Mouse (Mus musculus) adrenal gland, adult 2 months (tissue): ENCODE data around the gene Sntg2. TPM values are rescaled to one million over a fixed set of nuclear protein-coding genes. Genes with fewer than 3 reads are reported as not detected.

Experiments used
- DNase-seq: peaks from one replicate; pipeline ENCODE4 v3.0.0; 2021
- polyA plus RNA-seq: library from polyadenylated mRNA; depleted of rRNA; stranded (reverse); fragments of >200 nt; gene quantifications from 2 replicates; pipeline ENCODE4 v1.2.3, GENCODE M21; 2012
- total RNA-seq, 2 experiments: library from RNA; stranded (reverse); gene quantifications; 2 replicates each; pipeline ENCODE4 v1.2.3; 2021

The Sntg2 gene
- total and polyA plus RNA-seq, 3 experiments = 0.54 to 1.1 (median 0.76) TPM

DNA sequence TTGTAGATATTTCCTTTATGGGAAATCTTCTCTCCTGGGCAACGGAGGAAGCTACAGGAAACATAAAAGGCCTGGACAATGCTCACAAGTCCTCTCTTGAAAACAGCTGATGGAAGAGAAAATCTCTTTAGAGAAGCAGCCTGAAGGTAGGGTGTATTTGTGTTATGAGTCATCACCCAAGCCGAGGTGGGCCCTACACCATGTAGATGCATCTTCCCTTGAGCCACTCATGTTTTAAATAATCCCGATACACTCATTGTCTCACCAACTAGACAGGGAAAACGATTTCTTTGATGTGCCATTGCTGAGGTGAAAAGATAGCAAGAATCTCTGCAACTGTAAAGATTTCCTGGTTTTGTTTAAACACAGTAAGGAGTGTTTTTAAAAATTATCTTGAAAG is 89.4 kb downstream of the Sntg2 start:
- DNase-seq = no peak

DNA sequence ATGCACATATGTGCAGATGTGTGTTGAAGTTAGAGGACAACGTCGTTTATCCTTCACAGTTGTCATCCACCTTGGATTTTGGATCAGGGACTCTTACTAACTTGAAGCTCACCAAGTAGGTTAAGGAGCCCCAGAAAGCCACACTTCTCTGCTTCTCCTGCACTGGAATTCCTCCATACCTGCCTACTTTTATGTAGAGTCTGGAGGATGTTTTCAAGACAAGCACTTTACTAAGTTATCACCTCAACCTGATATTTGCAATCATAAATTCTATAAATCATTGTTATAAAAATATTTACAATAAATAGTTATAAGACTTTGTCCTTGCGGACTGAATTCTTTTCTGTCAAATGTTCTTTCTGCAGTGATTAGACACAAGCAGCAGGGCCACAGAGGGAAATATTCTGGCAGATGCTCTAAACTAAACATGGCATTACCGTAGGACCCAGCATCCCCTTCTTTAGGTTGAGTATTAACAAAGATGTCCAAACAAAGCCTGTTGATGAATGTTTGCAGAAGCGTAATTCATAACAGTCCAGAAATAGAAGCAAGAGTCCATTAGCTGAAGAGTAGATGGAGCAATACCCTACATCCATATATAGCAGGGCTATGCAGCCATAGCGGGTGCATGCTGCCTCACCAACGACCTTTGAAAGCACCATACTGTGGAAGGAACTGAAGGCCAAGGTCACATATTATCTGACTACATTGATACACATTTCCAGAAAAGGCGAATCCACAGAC is 100.8 kb downstream of the Sntg2 start:
- DNase-seq = no peak

DNA sequence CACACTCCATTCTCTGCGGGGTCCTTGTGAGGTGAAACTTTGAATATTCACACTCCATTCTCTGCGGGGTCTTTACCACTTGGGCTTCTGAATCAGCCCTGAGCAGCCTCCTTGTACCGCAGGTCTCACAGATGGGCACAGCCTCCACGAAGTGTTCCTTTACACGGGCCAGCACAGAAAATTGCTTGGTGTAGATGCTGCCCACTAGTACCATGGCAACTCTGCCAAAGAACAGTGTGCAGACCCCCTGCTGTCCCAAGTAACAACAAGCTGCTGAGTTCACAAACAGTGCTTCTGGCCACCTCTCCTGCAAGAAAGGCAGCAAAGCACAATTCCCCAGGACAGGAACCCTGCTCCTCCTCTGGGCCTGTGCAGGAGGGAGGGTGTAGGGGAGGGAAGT is 109.0 kb downstream of the Sntg2 start:
- no peak for DNase-seq

DNA sequence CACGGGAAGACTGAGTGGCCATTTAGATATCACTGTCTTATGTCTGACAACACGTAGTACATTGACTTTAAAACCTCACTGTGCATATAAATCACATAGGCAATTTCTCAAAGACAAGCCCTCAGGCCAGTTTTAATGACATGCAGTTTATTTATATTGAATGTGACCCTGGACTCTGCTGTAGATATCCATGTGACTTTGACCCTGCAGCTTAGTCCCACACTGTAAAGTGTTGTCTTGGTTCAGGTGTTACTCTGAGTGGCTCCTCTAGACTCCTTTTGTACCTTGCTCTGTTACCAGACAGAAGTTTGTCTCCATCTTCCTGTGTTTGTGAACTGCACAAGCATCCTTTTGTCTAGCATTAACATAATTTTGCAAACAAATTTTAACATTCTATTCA is 112.0 kb downstream of the Sntg2 start:
- DNase-seq = no peak

DNA sequence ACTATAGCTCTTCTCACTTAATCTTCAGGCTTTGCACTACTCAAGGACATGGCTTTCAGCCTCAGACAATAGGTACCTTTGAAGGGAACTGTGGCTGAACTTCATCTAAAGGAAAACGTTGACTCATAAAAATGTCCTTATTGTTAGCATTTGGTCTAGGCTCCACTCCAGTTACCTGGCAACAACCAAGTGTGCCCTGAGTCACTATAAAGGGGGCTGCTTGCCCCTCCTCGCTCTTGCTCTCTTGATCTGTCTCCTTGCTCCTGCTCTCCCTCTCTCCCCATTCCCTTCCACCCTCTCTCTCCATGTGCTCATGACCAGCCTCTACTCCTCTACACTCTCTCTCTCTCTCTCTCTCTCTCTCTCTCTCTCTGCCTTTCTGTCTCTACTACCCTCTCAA is 114.5 kb downstream of the Sntg2 start:
- no peak for DNase-seq

DNA sequence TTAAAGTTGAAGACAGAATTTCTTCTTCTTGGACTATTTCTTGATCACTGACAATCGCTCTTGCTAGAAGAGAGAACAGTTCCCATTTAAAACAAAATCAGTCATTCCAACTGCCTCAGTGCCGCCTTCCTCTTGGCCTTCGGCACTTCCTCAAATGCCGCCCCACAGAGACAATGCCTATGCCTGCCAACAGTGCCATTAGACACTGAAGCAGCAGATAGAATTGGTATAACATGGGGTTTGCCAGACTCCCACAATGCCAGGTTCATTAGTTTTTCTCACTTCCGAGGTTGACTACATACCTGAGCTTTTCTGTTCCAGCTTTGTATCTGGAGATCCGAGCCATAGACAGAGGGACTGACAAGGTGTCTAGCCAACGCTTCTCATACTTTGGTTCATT is 115.5 kb downstream of the Sntg2 start:
- DNase-seq = no peak

DNA sequence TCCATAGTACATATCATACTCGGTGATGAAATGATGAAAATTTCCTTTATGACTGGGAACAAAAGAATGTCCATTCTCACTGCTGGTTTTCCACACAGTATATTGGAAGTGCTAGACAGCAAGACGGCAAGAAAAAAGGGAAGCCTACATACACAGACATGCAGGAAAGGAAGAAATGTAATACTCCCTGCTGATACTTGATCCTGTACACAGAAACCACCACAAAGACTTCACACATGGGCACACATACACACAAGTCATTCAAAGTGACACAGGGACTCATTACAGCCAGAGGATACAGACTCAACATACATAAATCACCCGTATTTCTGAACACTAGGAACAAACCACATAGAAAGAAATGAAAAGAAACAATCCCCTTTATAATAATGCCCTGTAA is 117.0 kb downstream of the Sntg2 start:
- DNase-seq = no peak

DNA sequence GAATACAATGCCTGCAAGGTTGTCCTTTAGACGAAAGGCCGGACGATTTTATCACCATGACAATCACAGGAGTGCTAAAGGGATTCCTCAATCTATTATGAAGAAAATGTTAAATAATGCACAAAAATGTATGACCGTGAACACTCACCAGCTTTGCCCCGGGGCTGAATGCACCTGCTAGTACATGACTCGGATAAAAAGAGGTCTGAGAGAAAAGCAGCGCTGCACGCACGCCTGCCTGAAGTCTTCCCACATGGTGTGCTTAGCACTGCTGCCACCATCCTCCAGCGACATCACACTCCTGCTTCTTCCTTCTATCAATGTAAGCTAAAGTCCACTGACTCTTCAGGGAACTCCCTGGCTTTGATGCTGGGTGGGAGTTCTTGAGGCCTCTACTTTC is 118.6 kb downstream of the Sntg2 start:
- DNase-seq = no peak

DNA sequence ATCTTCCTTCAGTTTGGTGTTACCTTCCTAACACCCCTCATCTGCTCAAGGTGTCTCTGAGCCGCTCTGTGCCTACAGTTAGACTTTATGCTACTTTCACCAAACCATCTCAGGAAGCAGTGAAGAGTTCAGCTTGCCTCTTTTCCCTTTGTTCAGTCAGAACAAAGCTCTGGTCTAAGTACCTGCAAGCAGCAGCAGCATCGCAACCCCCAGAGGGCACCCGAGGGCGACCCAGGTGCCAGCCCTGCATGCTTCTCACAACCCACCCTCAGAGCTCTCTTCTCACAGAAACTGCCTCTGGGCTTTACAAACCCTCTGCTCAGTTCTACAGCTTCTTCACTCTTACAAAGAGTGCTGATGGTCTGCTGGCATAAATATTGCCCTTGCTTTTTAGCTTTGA is 120.8 kb downstream of the Sntg2 start:
- no peak for DNase-seq

DNA sequence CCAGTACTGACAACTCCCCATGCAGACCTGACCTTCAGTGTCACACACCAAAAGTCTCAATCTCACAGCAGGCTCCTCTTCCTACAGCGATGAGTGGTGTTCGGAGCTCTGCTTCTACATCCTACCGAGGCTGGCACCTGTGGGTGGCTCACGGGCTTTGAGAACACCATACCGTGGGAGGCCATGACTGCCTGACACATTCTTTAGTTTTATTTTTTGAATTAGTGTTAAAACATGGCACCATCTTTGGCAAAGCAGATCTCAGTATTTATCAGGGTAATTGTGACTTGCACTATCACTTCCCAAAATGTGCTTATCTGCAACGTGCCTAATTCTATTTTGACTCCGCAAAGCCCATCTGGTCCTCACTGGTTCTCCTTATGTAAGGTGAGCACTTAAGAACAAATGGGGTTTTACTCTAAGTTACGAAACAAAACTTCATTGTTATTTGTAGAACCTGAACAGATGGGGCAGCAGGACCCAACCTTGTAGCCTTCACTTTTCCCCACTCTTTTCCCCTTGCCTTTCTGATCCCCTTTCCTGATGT is 121.8 kb downstream of the Sntg2 start:
- DNase-seq = no peak

DNA sequence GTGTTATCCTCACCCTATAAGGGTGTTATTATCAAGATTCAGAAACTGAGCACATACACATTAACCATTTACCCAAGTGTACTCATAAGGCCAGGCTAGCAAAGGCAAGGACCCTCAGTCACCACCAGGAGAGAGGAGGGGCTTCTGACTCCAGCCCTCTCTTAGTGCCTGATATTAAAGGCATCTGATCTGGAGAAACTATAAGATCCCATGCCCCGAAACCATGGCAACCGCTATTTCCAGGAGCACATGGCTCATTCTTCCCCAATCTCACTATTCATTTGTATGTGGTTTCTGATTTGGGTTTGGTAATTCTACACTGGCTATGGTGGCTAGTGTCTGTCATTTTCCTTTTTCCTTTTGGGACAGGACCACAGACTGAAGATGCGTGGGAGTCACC is 124.1 kb downstream of the Sntg2 start:
- DNase-seq = no peak

DNA sequence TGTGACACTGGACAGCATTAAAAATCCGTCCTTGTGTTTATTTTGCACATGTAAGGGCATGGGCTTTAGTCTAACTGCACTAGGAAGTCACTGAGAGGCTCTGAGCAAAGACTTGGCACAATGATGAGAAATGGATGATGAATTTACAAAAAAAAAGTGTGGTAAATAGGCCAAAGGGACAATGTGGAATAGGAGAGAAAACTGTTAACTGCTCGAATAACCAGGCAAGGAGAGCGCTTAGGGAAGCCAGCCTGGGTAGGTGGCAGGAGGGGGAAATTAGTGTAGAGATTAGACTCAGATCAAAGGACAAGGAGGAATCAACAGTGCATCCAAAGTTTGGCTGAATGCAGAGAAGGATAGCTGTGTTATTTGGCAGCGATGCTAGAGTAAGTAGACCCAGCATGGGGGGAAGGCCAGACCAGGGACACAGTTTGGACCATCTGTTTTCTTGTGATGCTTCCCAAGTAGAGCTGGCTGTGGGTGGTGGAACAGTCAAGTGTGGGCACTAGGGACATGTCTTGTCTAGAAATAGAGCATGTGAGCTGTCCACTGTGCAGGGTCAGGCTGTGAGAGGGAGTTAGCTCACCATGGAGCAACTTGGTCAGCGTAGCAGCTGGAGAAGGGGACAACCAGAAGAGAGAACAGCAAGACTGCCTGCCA is 126.8 kb downstream of the Sntg2 start:
- DNase-seq = no peak

DNA sequence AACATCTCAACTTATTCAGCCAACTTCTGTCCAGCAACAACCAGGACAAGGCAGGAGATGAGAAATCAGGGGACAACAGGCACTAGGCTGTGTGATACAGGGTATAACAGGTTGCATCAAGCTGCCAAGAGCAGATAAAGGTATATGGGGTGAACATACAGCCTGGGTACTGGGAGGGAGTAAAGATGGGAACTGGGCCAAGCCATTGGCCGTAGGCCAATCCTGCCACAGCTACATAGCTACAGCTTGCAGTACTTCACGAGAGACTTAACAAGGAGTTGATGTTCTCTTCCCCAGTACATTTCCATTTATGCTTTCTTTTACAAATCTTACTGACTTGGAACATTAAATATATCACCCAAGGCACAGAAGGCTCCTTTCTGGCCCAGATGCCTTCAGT is 129.0 kb downstream of the Sntg2 start:
- peak; percentile 27 for DNase-seq

DNA sequence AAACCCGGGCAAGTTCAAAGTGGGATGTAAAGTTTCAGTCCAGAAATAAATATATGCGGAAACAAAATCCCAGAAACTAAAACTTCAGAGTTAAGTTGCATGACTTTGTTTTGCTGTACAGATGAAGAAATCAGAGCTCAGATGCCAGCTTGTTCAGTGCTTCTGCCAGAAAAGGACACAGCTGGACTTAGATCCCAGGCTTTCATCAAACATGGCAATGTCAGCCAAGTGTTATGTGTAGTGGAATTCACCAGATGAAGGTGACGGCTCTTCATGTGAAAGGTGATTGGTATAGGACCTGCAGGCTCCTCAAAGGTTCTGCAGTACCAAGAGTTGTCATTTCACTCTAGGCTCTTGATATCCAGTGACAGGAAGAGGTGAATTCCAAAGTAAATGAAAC is 132.3 kb downstream of the Sntg2 start:
- DNase-seq = peak; percentile 3

DNA sequence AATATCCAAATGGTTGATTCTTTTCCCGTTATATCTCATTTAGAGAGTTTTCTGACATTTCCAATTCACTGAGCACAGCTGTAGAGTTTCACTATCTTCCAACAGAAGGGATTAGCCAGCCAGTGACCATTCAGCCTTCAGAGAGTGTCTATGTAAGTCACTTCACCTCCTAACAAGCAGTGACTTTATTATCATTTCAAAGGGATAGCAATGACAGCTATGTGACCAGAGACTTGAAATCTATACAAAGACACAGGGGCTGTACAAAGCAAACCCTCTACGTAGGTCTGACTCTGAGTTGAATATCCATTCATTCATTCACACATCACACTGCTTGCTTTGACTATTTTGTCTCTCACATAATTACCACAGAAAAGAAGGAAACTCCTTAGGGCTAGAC is 138.2 kb downstream of the Sntg2 start:
- no peak for DNase-seq

DNA sequence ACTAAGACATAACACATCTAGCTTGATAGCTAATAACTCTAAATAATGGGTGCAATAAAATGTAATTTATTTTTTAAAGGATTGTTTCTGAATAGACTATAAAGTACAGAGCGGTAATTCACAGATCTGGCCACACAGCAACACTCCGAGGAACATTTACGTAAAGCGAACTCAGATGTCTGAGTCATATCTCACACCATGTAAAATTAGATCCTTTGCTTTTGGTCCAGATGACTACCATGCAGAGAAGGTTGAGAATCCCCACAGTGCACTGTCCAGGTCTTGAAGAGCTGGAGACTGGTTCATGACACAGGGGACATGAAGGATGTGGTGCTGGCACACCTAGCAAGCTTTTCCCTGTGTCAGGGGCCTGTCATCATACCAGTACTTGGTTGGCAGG is 145.2 kb downstream of the Sntg2 start:
- DNase-seq = no peak

DNA sequence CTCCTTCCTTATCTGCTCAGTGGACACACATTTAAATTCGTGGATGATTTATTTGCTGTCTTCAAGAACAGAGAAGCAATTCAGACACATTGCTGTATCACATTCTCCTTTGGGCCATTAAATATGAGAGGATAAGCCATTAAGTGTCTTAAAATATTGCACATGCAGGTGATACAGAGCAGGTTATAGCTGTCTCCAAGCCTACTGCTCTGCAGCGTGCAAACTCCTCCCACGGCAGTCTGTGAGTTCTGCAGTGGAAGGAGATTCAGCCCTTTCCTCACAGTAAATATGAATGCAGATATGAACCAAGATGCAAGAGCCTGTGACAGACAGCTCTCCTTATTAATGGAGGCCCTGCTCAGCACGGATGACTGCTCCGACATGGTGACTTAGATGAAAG is 146.9 kb downstream of the Sntg2 start:
- DNase-seq = no peak

DNA sequence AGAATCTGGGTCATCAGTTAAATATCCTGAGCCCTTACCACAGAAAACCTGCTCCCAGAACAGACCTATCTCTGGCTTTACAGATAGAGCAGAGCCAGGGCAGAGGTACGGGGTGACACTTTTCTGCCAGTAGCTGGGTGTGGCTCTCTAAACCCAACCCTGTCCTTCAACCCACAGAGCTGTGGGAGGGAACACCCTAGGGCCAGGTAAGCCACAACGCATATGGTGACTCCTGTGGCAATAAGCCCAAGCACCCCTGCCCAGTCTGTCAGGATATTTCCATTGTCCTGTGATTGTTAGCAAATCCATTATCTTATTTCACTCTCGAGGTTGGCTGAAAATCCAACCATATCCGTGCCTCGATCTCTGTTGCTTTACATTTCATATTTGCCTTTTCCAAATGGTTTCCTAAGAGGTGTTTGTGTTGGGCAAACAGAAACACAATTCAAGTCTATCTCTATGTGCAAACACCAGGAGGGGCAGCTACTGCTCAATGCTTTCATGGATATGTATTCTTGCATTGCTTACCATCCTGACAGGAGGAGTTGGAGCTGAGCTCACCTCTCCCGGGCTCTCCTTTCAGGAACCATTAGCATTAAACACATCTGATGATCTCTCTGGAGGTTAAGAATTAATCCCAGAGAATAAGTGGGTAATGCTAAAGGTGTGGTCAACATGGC is 156.3 kb downstream of the Sntg2 start:
- DNase-seq = no peak

DNA sequence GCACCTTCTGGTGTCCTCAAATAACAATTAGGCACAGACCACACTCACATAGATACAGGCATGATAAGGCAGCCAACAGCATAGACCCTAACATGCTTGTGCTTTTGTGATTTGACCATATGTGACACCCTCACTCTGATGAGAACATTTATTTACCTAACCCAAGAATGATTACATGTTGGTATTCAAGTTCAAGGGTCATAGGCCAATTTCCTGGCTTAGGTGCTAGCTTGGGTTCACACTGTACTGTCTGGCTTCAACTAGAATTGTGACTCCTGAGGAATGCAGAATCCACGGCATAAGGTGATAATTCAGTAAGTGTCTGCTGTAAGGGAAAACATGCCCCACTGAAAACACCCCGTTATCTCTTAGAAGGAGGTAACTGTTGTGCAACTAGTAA is 158.4 kb downstream of the Sntg2 start:
- no peak for DNase-seq

DNA sequence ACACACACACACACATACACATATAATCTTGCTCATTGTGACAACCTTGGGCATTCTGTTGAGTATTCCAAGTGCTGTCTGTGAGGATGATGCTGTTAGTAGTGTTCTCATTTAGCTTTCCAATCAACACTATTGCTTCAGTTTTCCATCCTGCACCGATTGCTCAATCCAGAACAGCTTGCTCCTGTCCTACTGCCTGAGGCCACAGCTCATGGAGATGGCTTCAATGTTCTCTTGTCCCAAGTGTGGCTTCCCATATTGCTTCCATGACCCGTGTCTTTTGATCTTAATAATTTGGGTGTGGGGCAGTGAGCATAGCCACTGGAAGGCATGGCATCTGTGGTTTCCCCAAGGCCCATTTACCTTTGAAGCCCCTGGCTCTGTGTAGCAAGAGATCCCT is 162.8 kb downstream of the Sntg2 start:
- DNase-seq = no peak

DNA sequence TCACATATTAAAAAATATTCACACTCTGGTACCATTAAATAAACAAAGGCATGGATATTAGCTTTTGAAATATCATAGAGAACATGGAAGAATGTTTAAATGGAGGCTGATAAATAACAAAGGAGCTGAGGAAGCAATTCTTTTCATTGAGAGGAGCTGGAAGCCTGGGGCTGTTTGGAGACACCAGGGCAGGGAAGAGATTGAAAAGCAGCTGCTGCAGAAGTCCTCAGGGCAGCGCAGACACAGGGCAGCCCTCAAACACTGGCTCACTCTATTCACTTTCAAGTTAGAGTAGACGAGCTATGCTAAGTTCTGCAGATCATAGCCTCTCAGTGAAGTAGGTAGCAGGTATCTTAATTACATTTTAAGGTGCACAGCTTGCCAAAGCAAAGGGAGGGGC is 164.6 kb downstream of the Sntg2 start:
- no peak for DNase-seq

DNA sequence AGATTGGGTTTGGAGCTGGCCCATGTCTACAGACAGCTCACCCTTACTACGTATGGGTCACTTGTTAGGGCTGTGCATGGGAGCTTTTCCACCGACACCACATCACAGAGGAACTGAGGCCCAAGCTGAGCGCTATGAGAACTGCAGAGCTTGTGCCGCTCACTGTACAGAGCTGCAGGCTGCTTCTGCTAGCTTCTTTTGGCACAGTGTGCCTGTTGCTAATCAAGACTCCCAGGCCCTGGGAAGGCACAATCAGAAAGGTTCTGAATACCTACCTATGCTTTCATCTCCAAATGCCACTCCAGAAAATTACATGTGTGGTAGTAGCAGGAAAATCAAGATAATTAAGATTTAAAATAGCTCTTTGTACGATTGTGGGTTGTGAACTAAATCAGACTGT is 165.1 kb downstream of the Sntg2 start:
- no peak for DNase-seq

DNA sequence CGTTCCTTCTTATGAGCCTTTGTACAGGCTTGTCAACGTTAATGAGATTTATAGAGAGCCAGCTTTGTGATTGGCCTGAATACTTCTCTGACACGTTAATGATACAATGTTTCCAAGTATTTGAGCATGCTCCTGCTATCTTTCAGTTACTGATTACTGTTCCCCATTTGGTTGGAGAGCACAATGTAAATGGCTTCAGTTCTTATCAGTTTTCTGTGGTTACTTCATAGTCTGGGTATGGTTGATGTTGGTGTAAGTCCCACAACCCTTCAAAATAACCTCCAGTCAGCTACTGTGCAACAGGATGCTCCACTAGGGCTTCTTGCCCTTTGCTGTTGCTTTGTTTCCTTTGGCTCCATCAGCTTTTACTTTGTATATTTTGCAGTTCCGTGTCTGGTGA is 168.7 kb downstream of the Sntg2 start:
- no peak for DNase-seq
